Mouse (Mus musculus) limb, embryonic 13.5 days (tissue): ENCODE results near the gene Ankrd13b. TPM values are rescaled to one million over a fixed set of nuclear protein-coding genes. Genes with fewer than 3 reads are reported as not detected.

Experiments
- ATAC-seq: fragments of 200-750 bp; cut with Nextera tagmentation; 2 replicates; pipeline ENCODE4 v1.8.0; 2017; ENCODE audit warnings: low read depth, moderate number of reproducible peaks, moderate TSS enrichment; ENCODE audit not compliant: low FRiP score
- H3K27ac ChIP-seq: fragments of 300-500 bp; sonication (generic); 2 replicates; pipeline ENCODE4 v1.5.1; 2015; ENCODE audit warnings: inconsistent platforms, mild to moderate bottlenecking, moderate library complexity
- H3K27me3 ChIP-seq: fragments of 300-500 bp; sonication (generic); 2 replicates; pipeline ENCODE4 v1.6.1; 2015; ENCODE audit warnings: mild to moderate bottlenecking, inconsistent platforms
- H3K36me3 ChIP-seq: fragments of 300-500 bp; sonication (generic); 2 replicates; pipeline ENCODE4 v1.6.1; 2015; ENCODE audit warnings: inconsistent platforms, mild to moderate bottlenecking, moderate library complexity
- H3K4me1 ChIP-seq: fragments of 300-500 bp; sonication (generic); 2 replicates; pipeline ENCODE4 v1.6.1; 2015; ENCODE audit warnings: inconsistent platforms
- H3K4me2 ChIP-seq: fragments of 300-500 bp; sonication (generic); replicated peaks from 2 replicates; pipeline ENCODE4 v1.6.1; 2015; ENCODE audit warnings: inconsistent platforms, mild to moderate bottlenecking, moderate library complexity
- H3K4me3 ChIP-seq: fragments of 300-500 bp; sonication (generic); 2 replicates; pipeline ENCODE4 v1.5.1; 2015; ENCODE audit warnings: moderate library complexity, mild to moderate bottlenecking, inconsistent platforms
- H3K9ac ChIP-seq: fragments of 300-500 bp; sonication (generic); 2 replicates; pipeline ENCODE4 v1.6.1; 2015; ENCODE audit warnings: mild to moderate bottlenecking, inconsistent platforms
- H3K9me3 ChIP-seq: fragments of 300-500 bp; sonication (generic); 2 replicates; pipeline ENCODE4 v1.6.1; 2016; ENCODE audit warnings: inconsistent platforms
- WGBS: fragments of 180-500 bp; shearing (Covaris S2); methylation state at CpG from one replicate; pipeline ENCODE4 v1.1.7; 2015; 5-methylcytosine and 5-hydroxymethylcytosine counted together
- polyA plus RNA-seq: library from polyadenylated mRNA; unstranded; fragments of >200 nt; fragmentation: Nextera tagmentation; extraction: Ambion mirVana; gene quantifications from 2 replicates; pipeline ENCODE4 v1.2.1, GENCODE M21; 2015

The Ankrd13b gene
- polyA plus RNA-seq, 1 experiment from 2014 or later, result 10.4 TPM

DNA sequence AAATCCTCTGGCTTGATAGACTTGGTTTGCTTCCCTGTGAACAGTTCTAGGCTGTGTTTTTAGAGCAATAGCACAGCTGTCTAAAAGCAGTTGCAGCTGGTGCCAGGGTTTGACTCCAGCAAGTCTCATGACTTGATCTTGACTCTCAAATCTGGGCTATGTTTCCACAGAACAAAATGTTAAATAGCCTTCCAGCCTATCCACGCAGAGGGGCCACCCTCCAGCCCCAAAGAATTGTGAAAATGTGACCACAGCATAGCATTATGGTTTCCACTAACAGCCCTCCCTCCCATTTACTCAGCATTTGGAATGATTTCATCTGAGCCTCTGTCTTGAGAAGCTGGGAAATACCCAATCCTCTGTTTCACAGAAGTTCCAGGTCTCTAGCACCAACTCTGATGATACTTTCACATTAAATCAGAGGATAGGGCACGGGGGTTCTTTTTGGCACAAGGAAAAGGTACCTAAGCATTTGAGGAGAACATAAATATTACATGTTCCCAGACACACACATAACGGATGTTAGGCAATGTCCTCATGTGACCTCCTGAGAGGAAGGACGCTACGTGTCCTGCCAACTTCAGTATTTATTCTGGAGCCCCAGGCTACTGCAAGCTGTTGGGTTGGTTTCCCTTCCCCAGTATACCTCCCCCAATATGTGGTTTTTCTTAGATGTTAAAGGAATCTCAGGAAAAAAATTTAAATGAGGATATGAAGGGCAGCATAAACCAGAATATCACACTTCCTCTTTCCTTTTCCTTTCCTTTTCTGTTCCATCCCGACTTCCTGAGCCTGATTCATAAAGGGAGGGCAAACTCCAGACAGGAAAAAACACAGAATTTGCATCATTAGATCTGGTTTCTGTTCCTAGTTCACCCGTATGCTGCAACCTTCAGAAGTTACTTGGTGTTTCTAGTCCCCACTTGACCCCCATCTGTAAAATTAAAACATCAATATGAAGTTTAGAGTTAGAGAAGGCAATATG is 47.0 kb downstream of the Ankrd13b start:
- H3K27me3 ChIP-seq, result no peaks in the 10 kb centered on the region
- no peaks in the 10 kb centered on the region for H3K4me1 ChIP-seq
- ATAC-seq, result no peak
- no peak overlapping the region for H3K4me2 ChIP-seq
- H3K36me3 ChIP-seq, result peaks cover 33% of the 10 kb centered on the region
- no peak overlapping the region for H3K9ac ChIP-seq
- H3K4me3 ChIP-seq, result no peak overlapping the region
- no peak overlapping the region for H3K27ac ChIP-seq
- 74% methylated on average over 7 of the region's 7 CpGs for WGBS
- H3K9me3 ChIP-seq, result no peaks in the 10 kb centered on the region

GRCm38 (mm10) chr11:77441020-77441419 is 48.5 kb downstream of the Ankrd13b start:
- 83% methylated on average over 8 of the region's 8 CpGs for WGBS
- Histone ChIP-seq H3K27me3 (no peaks in the 10 kb centered on the region), H3K4me2 (no peak overlapping the region), H3K36me3 (peaks cover 34% of the 10 kb centered on the region), H3K4me1 (no peaks in the 10 kb centered on the region), H3K27ac (no peak overlapping the region), H3K9ac (no peak overlapping the region), H3K9me3 (no peaks in the 10 kb centered on the region), H3K4me3 (no peak overlapping the region)
- no peak for ATAC-seq

- Histone ChIP-seq H3K4me3 (no peak overlapping the region), H3K4me1 (no peaks in the 10 kb centered on the region), H3K9me3 (no peaks in the 10 kb centered on the region), H3K4me2 (no peak overlapping the region), H3K36me3 (peaks cover 34% of the 10 kb centered on the region), H3K9ac (no peak overlapping the region), H3K27me3 (no peaks in the 10 kb centered on the region), H3K27ac (no peak overlapping the region)
- WGBS, result 85% methylated on average over 9 of the region's 9 CpGs
- no peak for ATAC-seq
Observed at GRCm38 (mm10) chr11:77440081-77440480, 49.4 kb downstream of the Ankrd13b start.

- ATAC-seq, result no peak
- H3K4me2 ChIP-seq, result no peak overlapping the region
- H3K27ac ChIP-seq, result no peak overlapping the region
- H3K9me3 ChIP-seq, result no peaks in the 10 kb centered on the region
- WGBS, result 89% methylated on average over 2 of the region's 2 CpGs
- H3K27me3 ChIP-seq, result no peaks in the 10 kb centered on the region
- H3K4me3 ChIP-seq, result no peak overlapping the region
- H3K36me3 ChIP-seq, result peaks cover 26% of the 10 kb centered on the region
- no peak overlapping the region for H3K9ac ChIP-seq
- no peaks in the 10 kb centered on the region for H3K4me1 ChIP-seq
Observed at GRCm38 (mm10) chr11:77437026-77437425, 52.5 kb downstream of the Ankrd13b start.

GRCm38 (mm10) chr11:77428446-77428845 is 61.0 kb downstream of the Ankrd13b start:
- H3K27me3 ChIP-seq, result no peaks in the 10 kb centered on the region
- H3K9ac ChIP-seq, result no peak overlapping the region
- H3K4me3 ChIP-seq, result no peak overlapping the region
- H3K4me1 ChIP-seq, result no peaks in the 10 kb centered on the region
- ATAC-seq, result no peak
- H3K4me2 ChIP-seq, result no peak overlapping the region
- H3K27ac ChIP-seq, result no peak overlapping the region
- WGBS, result 92% methylated on average over 1 of the region's 1 CpGs
- peaks cover 13% of the 10 kb centered on the region for H3K36me3 ChIP-seq
- H3K9me3 ChIP-seq, result no peaks in the 10 kb centered on the region

DNA sequence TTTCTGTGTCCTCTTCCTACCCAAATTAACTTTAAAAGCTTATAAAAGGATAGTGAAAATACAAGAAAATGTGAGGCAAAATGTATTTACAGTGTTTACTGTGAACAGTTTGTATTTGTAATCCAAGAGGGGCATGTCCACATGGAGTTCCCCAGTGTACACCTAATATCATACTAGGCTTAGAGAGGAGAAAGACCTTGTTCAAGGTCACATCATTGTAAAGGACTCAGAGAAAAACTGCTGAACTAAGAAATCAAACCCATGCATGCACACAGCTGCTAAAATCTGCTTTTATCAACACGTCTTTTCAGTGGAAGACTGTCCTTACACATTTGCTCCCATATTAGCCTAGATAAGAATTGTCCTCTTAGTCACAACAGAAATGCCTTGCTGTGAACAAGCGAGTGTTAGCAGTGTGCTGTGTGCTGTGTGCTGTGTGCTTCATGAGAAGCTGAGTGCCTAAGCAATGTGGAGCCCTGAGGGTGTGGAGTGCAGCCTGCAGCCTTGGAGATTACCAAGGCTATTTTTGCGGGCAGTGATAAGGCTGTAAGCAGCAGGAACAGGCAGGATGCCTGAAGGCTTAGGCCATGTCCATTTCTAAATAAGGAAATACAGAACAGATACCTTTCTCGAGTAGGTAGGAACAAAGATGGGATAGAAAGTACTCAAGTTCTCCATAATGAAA is 66.2 kb downstream of the Ankrd13b start:
- Histone ChIP-seq H3K4me2 (no peak overlapping the region), H3K9ac (no peak overlapping the region), H3K36me3 (peaks cover 23% of the 10 kb centered on the region), H3K27me3 (no peaks in the 10 kb centered on the region), H3K4me1 (no peaks in the 10 kb centered on the region), H3K9me3 (no peaks in the 10 kb centered on the region), H3K27ac (no peak overlapping the region), H3K4me3 (no peak overlapping the region)
- 82% methylated on average over 4 of the region's 4 CpGs for WGBS
- no peak for ATAC-seq

Other genes with a start within 250 kb of the Ankrd13b start
- gene Coro6, start 27.3 kb downstream of the Ankrd13b start, polyA plus RNA-seq, result 0.56 and 0.78 TPM in 2 replicates
- gene Git1, start 3.9 kb upstream of the Ankrd13b start, polyA plus RNA-seq, result 9.8 and 10.9 TPM in 2 replicates
- gene Abhd15, start 25.4 kb upstream of the Ankrd13b start, polyA plus RNA-seq, result 1.5 and 1.6 TPM in 2 replicates
- gene Trp53i13, start 26.3 kb upstream of the Ankrd13b start, polyA plus RNA-seq, result 57.6 and 57.8 TPM in 2 replicates
- not detected in 2 replicates for gene Gm10392, start 29.5 kb upstream of the Ankrd13b start, polyA plus RNA-seq
- 14.5 and 14.6 TPM in 2 replicates for gene Taok1, start 118.1 kb upstream of the Ankrd13b start, polyA plus RNA-seq
- 4.7 and 5.1 TPM in 2 replicates for gene Nufip2, start 196.5 kb upstream of the Ankrd13b start, polyA plus RNA-seq
- not detected in 2 replicates for gene Cryba1, start 235.6 kb upstream of the Ankrd13b start, polyA plus RNA-seq